Mouse (Mus musculus) G1E (cell line): ENCODE measurements at regions not wholly inside any gene's neighbourhood (a gene's known extent, or its start where the extent isn't known, plus 50 kb on each side); places are given as distances from the start of the nearest gene placed in this dataset.

ENCODE experiments used
- ATAC-seq: 2 replicates; pipeline ENCODE4 v1.8.0; 2016; ENCODE audit warnings: mild to moderate bottlenecking; ENCODE audit not compliant: insufficient number of reproducible peaks, poor library complexity, low FRiP score, severe bottlenecking; ENCODE audit errors: extremely low read depth
- DNase-seq: peaks from one replicate; pipeline ENCODE4 v3.0.0; 2012; ENCODE audit warnings: low spot score
- H3K27me3 ChIP-seq: 2 replicates; pipeline ENCODE4 v1.6.1; 2012; ENCODE audit warnings: mild to moderate bottlenecking, low read length, inconsistent platforms; ENCODE audit not compliant: insufficient read depth
- H3K36me3 ChIP-seq: replicated peaks from 2 replicates; pipeline ENCODE3; 2012; ENCODE audit warnings: mild to moderate bottlenecking, inconsistent platforms
- H3K4me1 ChIP-seq: 2 replicates; pipeline ENCODE4 v1.6.1; 2012; ENCODE audit warnings: low read depth, low read length, inconsistent platforms, mixed read lengths; ENCODE audit not compliant: insufficient read depth
- H3K4me3 ChIP-seq: 2 replicates; pipeline ENCODE4 v1.5.1; 2012; ENCODE audit warnings: low read depth, mild to moderate bottlenecking, inconsistent platforms, low read length, moderate library complexity, mixed read lengths
- H3K9me3 ChIP-seq: replicated peaks from 2 replicates; pipeline ENCODE4 v1.6.1; 2012; ENCODE audit warnings: inconsistent platforms
- CTCF ChIP-seq: IDR thresholded peaks from 2 replicates; pipeline ENCODE4 v1.5.1; 2012; ENCODE audit warnings: low read depth, low read length, inconsistent platforms, mixed read lengths
- GATA1 ChIP-seq: IDR thresholded peaks from 2 replicates; pipeline ENCODE4 v1.6.1; 2012; ENCODE audit warnings: borderline replicate concordance, low read length, inconsistent platforms, mixed read lengths
- GATA2 ChIP-seq: IDR thresholded peaks from 2 replicates; pipeline ENCODE4 v1.6.1; 2012; ENCODE audit warnings: low read depth, low read length, inconsistent platforms, borderline replicate concordance
- POLR2AphosphoS5 ChIP-seq: IDR thresholded peaks from 2 replicates; pipeline ENCODE4 v1.6.1; 2012; ENCODE audit warnings: low read depth, low read length, inconsistent platforms; ENCODE audit not compliant: insufficient replicate concordance
- TAL1 ChIP-seq: conservative IDR thresholded peaks from 2 replicates; pipeline ENCODE4 v1.6.1; 2012; ENCODE audit warnings: low read depth, low read length, inconsistent platforms, mixed read lengths

- Histone ChIP-seq H3K4me1 (no peaks in the 10 kb centered on the region), H3K36me3 (no peaks in the 10 kb centered on the region), H3K27me3 (no peaks in the 10 kb centered on the region), H3K4me3 (no peak overlapping the region), H3K9me3 (peaks cover 48% of the 10 kb centered on the region)
- ATAC-seq (no peak), DNase-seq (no peak)
- TF ChIP-seq GATA2 (no peak), POLR2AphosphoS5 (no peak), CTCF (no peak), TAL1 (no peak), GATA1 (no peak)
These were observed 105.3 kb upstream of the Dynlrb2 start for GRCm38 (mm10) chr8:116399452-116399851.

DNA sequence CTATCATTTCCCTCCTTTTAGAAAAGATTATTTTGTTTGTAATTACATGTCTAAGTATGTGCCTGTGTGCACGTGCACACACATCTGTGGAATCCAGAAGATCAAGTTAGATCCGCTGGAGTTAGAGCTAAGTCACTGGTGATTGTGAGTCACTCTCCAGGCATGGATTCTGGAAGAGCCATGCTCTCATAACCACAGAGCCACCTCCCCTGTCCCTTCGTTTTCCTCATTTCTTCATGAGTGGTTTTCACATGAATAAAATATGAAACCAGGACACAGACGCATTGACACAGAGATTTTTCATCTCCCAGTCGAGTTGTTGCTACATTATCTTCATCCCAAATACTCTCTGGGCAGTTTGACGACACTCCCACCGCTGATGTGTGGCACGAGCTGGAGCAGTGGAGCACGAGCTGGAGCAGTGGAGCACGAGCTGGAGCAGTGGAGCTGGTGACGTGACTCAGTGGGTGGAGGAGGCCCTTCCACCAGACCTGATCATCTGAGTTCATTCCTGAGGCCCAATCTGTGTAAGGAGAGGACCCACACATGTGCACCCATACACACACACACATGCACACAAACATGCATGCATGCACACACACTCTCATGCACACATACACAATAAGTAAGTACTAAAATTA lies 106.1 kb upstream of the Dynlrb2 start:
- H3K27me3 ChIP-seq = no peaks in the 10 kb centered on the region
- H3K36me3 ChIP-seq = no peaks in the 10 kb centered on the region
- TF ChIP-seq POLR2AphosphoS5 = no peak
- no peak for TF ChIP-seq GATA1
- TF ChIP-seq GATA2 = no peak
- TF ChIP-seq CTCF = no peak
- TF ChIP-seq TAL1 = no peak
- no peak overlapping the region for H3K4me3 ChIP-seq
- peaks cover 45% of the 10 kb centered on the region for H3K9me3 ChIP-seq
- no peaks in the 10 kb centered on the region for H3K4me1 ChIP-seq
- no peak for DNase-seq
- no peak for ATAC-seq

DNA sequence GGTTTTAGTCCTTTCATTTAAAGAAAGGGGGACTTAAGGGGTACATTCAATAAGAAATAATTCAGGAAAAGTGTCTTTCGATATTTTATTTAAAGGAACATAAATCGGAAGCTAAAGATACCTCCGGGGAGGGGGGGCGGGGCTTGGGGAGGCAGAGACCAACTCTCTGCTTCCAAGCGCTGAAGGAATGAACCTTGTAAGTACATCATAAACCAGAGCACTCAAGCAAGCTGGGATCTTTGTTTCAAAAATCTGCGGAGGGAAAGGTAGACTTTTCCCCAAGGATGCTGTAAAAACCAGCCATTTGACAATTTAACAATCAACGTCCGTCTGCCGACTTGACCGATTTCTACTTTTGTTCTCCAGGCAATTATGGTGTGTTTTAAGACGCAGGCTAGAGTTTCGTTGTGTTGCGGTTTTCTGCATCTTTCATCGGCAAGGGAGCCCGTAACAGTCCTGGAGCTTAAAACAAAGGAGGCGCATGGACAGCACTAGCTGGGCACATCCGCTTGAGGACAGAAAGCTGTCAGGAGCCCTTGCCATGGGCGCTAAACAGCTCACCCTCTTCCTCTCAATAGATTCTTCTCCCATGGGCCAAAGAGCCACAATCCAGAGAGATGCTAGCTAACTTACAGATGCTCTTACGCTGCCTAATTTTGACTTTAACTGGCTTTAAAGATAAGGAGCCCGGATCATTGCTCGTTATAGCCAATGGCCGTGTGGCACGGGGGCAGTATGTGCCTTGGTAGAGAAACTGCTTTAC lies 119.4 kb upstream of the Dynlrb2 start:
- H3K4me1 ChIP-seq = no peaks in the 10 kb centered on the region
- H3K4me3 ChIP-seq = no peak overlapping the region
- peaks cover 62% of the 10 kb centered on the region for H3K9me3 ChIP-seq
- H3K36me3 ChIP-seq = no peaks in the 10 kb centered on the region
- H3K27me3 ChIP-seq = no peaks in the 10 kb centered on the region
- DNase-seq (no peak), ATAC-seq (no peak)
- TF ChIP-seq POLR2AphosphoS5 = no peak
- TF ChIP-seq GATA2 = no peak
- no peak for TF ChIP-seq CTCF
- no peak for TF ChIP-seq TAL1
- no peak for TF ChIP-seq GATA1

- no peaks in the 10 kb centered on the region for H3K27me3 ChIP-seq
- no peaks in the 10 kb centered on the region for H3K36me3 ChIP-seq
- no peak for TF ChIP-seq GATA2
- TF ChIP-seq GATA1 = no peak
- TF ChIP-seq TAL1 = no peak
- TF ChIP-seq POLR2AphosphoS5 = no peak
- TF ChIP-seq CTCF = no peak
- H3K9me3 ChIP-seq = peaks cover 67% of the 10 kb centered on the region
- DNase-seq (no peak), ATAC-seq (no peak)
- no peaks in the 10 kb centered on the region for H3K4me1 ChIP-seq
- H3K4me3 ChIP-seq = no peak overlapping the region
These were observed 120.2 kb upstream of the Dynlrb2 start for GRCm38 (mm10) chr8:116384418-116385089.

DNA sequence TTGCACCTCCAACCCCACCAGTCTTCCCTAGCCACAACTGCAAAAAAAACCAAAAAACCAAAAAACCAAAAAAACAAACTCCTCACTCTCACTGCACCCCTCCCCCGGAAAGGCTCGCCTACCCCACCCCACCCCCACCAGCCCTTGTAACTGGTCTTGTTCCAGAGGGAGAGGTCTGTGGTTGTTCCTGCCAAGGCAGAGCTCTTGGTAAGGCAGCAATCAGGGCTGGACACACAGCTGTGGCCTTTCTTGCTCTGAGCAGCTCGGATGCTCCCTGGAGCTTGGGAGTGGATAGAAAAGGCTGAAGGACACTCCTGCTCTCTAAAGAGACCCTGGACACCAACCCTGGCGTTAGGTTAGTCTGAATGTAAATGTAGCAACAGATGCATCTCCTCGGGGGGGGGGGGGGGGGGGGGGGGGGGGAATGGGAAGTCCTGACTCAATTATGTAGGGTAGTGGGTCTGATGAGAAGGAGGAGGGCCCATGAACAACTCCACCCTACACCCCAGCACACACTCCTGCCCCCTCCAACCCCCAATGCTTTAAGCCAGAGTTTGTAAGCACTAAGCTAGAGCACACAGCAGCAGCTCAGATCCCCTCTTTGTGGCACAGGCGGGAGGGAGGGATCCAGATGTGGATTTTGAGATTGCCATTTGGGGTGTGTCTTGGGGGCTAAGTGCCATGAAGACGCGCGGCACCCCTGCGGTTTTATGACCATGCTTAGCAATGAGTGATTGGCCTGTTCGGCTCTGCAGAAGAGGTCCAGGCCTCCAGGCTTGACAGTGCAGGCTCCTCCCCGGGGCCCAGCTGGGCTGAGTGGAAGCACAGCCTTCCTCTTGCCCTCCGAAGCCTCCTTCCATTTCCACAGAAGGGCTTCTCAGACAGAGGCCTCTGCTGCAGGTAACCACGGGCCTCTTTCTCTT lies 121.0 kb upstream of the Dynlrb2 start:
- no peak for TF ChIP-seq GATA1
- no peak for TF ChIP-seq POLR2AphosphoS5
- no peak for TF ChIP-seq GATA2
- TF ChIP-seq CTCF = no peak
- no peak for TF ChIP-seq TAL1
- no peaks in the 10 kb centered on the region for H3K36me3 ChIP-seq
- H3K4me1 ChIP-seq = no peaks in the 10 kb centered on the region
- no peak for DNase-seq
- ATAC-seq = no peak
- peaks cover 65% of the 10 kb centered on the region for H3K9me3 ChIP-seq
- H3K4me3 ChIP-seq = no peak overlapping the region
- H3K27me3 ChIP-seq = no peaks in the 10 kb centered on the region
